Mouse (Mus musculus): Measurements from ENCODE around the gene Slc38a6. TPM values are rescaled to one million over a fixed set of nuclear protein-coding genes. Genes with fewer than 3 reads are reported as not detected.
A peak's percentile ranks its signal among the peaks of the same experiment; 100 is the strongest.

The Slc38a6 gene
- polyA plus RNA-seq, 2 experiments = 13.1 to 37.6 TPM

GRCm38 (mm10) chr12:73325617-73326016 is 39.0 kb downstream of the Slc38a6 start:
- H3K4me1 ChIP-seq (ENCODE audit: control insufficient read depth, insufficient read depth, low read length) = peaks cover 18% of the 10 kb centered on the region
- WGBS = 49% methylated on average over 4 of the region's 4 CpGs
- H3K4me3 ChIP-seq (replicated peaks; ENCODE audit: low read length) = no peak overlapping the region
- no peaks in the 10 kb centered on the region for H3K27me3 ChIP-seq (ENCODE audit: control insufficient read depth, insufficient read depth, low read length)
- no peak overlapping the region for H3K9ac ChIP-seq (ENCODE audit: low read depth, low read length, severe bottlenecking)
- ATAC-seq (ENCODE audit: low FRiP score, low read depth) = no peak
- no peak overlapping the region for H3K27ac ChIP-seq (replicated peaks; ENCODE audit: low read depth, low read length)
- H3K9me3 ChIP-seq (ENCODE audit: control insufficient read depth, low read length) = no peaks in the 10 kb centered on the region
- H3K36me3 ChIP-seq (ENCODE audit: control insufficient read depth, insufficient read depth, low read length) = no peaks in the 10 kb centered on the region
- H3K4me2 ChIP-seq (replicated peaks; ENCODE audit: low read depth, low read length, severe bottlenecking) = no peak overlapping the region
- DNase-seq (ENCODE audit: low spot score) = no peak
- no peak for TF ChIP-seq POLR2A (IDR thresholded peaks at IDR 0.05; ENCODE audit: borderline replicate concordance, extremely low read depth, insufficient read depth, insufficient read length)

- Histone ChIP-seq H3K4me1 (ENCODE audit: control insufficient read depth, insufficient read depth, low read length) (peaks cover 18% of the 10 kb centered on the region), H3K27ac (replicated peaks; ENCODE audit: low read depth, low read length) (no peak overlapping the region), H3K27me3 (ENCODE audit: control insufficient read depth, insufficient read depth, low read length) (0 out of 2 replicates have a peak, but pooled peaks cover 4% of the 10 kb centered on the region), H3K9me3 (ENCODE audit: control insufficient read depth, low read length) (no peaks in the 10 kb centered on the region), H3K4me3 (replicated peaks; ENCODE audit: low read length) (no peak overlapping the region), H3K36me3 (ENCODE audit: control insufficient read depth, insufficient read depth, low read length) (no peaks in the 10 kb centered on the region), H3K9ac (ENCODE audit: low read depth, low read length, severe bottlenecking) (no peak overlapping the region), H3K4me2 (replicated peaks; ENCODE audit: low read depth, low read length, severe bottlenecking) (no peak overlapping the region)
- WGBS = 12% methylated on average over 3 of the region's 3 CpGs
- TF ChIP-seq POLR2A (IDR thresholded peaks at IDR 0.05; ENCODE audit: borderline replicate concordance, extremely low read depth, insufficient read depth, insufficient read length) = no peak
- no peak for DNase-seq (ENCODE audit: low spot score)
- ATAC-seq (ENCODE audit: low FRiP score, low read depth) = no peak
These were observed 40.8 kb downstream of the Slc38a6 start for GRCm38 (mm10) chr12:73327381-73327780.

- DNase-seq (ENCODE audit: low spot score) (no peak), ATAC-seq (ENCODE audit: low FRiP score, low read depth) (peak; percentile 29; the same call in 1 of the 2 replicates)
- Histone ChIP-seq H3K27me3 (ENCODE audit: control insufficient read depth, insufficient read depth, low read length) (0 out of 2 replicates have a peak, but pooled peaks cover 4% of the 10 kb centered on the region), H3K4me2 (replicated peaks; ENCODE audit: low read depth, low read length, severe bottlenecking) (no peak overlapping the region), H3K4me3 (replicated peaks; ENCODE audit: low read length) (no peak overlapping the region), H3K27ac (replicated peaks; ENCODE audit: low read depth, low read length) (peak overlapping the region; percentile 10; the same call in 1 of the 2 replicates), H3K9me3 (ENCODE audit: control insufficient read depth, low read length) (no peaks in the 10 kb centered on the region), H3K9ac (ENCODE audit: low read depth, low read length, severe bottlenecking) (no peak overlapping the region), H3K36me3 (ENCODE audit: control insufficient read depth, insufficient read depth, low read length) (no peaks in the 10 kb centered on the region), H3K4me1 (ENCODE audit: control insufficient read depth, insufficient read depth, low read length) (peaks cover 21% of the 10 kb centered on the region)
- 61% methylated on average over 4 of the region's 4 CpGs for WGBS
- TF ChIP-seq POLR2A (IDR thresholded peaks at IDR 0.05; ENCODE audit: borderline replicate concordance, extremely low read depth, insufficient read depth, insufficient read length) = no peak
These were observed 42.0 kb downstream of the Slc38a6 start for GRCm38 (mm10) chr12:73328448-73329167.

- no peak overlapping the region for H3K4me2 ChIP-seq (replicated peaks; ENCODE audit: low read depth, low read length, severe bottlenecking)
- peaks cover 28% of the 10 kb centered on the region for H3K4me1 ChIP-seq (ENCODE audit: control insufficient read depth, insufficient read depth, low read length)
- H3K36me3 ChIP-seq (ENCODE audit: control insufficient read depth, insufficient read depth, low read length) = no peaks in the 10 kb centered on the region
- DNase-seq (ENCODE audit: low spot score) (no peak), ATAC-seq (ENCODE audit: low FRiP score, low read depth) (no peak)
- H3K9ac ChIP-seq (ENCODE audit: low read depth, low read length, severe bottlenecking) = no peak overlapping the region
- 79% methylated on average over 7 of the region's 7 CpGs for WGBS
- no peak overlapping the region for H3K4me3 ChIP-seq (replicated peaks; ENCODE audit: low read length)
- no peak overlapping the region for H3K27ac ChIP-seq (replicated peaks; ENCODE audit: low read depth, low read length)
- TF ChIP-seq POLR2A (IDR thresholded peaks at IDR 0.05; ENCODE audit: borderline replicate concordance, extremely low read depth, insufficient read depth, insufficient read length) = no peak
- peaks cover 4% of the 10 kb centered on the region; the same call in 1 of the 2 replicates for H3K27me3 ChIP-seq (ENCODE audit: control insufficient read depth, insufficient read depth, low read length)
- no peaks in the 10 kb centered on the region for H3K9me3 ChIP-seq (ENCODE audit: control insufficient read depth, low read length)
These were observed 43.7 kb downstream of the Slc38a6 start for GRCm38 (mm10) chr12:73330236-73330635.

GRCm38 (mm10) chr12:73332701-73333100 is 46.1 kb downstream of the Slc38a6 start:
- H3K27me3 ChIP-seq (ENCODE audit: control insufficient read depth, insufficient read depth, low read length) = peaks cover 6% of the 10 kb centered on the region; the same call in 1 of the 2 replicates
- no peak overlapping the region for H3K9ac ChIP-seq (ENCODE audit: low read depth, low read length, severe bottlenecking)
- ATAC-seq (ENCODE audit: low FRiP score, low read depth) = no peak

More at GRCm38 (mm10) chr12:73332701-73333100, 46.1 kb downstream of the Slc38a6 start:
- Histone ChIP-seq H3K4me2 (replicated peaks; ENCODE audit: low read depth, low read length, severe bottlenecking) (no peak overlapping the region), H3K4me1 (ENCODE audit: control insufficient read depth, insufficient read depth, low read length) (peaks cover 26% of the 10 kb centered on the region), H3K36me3 (ENCODE audit: control insufficient read depth, insufficient read depth, low read length) (no peaks in the 10 kb centered on the region), H3K9me3 (ENCODE audit: control insufficient read depth, low read length) (no peaks in the 10 kb centered on the region), H3K27ac (replicated peaks; ENCODE audit: low read depth, low read length) (no peak overlapping the region), H3K4me3 (replicated peaks; ENCODE audit: low read length) (no peak overlapping the region)
- 24% methylated on average over 4 of the region's 4 CpGs for WGBS
- TF ChIP-seq POLR2A (IDR thresholded peaks at IDR 0.05; ENCODE audit: borderline replicate concordance, extremely low read depth, insufficient read depth, insufficient read length) = no peak
- DNase-seq (ENCODE audit: low spot score) = peak; percentile 71
